Mouse (Mus musculus) bone marrow, adult 2 months (tissue): Measurements from ENCODE around the gene Nol9.

Experiments
- CTCF ChIP-seq: fragments of 200-500 bp; IDR thresholded peaks from 2 replicates; pipeline ENCODE4 v1.5.1; 2011; ENCODE audit warnings: low read length, control low read depth; ENCODE audit not compliant: control insufficient read depth, insufficient read depth
- POLR2A ChIP-seq: fragments of 200-500 bp; IDR thresholded peaks from 2 replicates; pipeline ENCODE4 v1.6.1; 2011; ENCODE audit warnings: low read depth, mild to moderate bottlenecking, control low read depth, low read length, borderline replicate concordance; ENCODE audit not compliant: control insufficient read depth

DNA sequence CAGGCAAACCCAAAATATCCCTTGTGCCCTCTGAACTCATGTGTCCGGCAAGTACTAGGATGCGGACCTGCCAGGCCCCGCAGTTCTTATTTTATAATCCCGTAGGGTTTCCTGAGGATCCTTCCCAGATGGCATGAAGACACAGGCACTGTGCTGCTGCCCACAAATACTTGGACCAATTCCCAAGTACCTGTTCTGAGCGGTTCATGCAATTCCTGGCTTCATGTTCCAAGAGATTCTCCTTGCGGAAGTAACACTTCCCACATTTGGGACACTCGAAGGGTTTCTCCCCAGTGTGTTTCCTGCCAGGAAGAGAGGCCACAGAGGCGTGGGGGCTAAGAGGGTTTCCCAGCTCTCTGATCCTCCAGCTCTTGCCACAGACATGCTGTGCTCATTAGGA lies 16.6 kb upstream of the Nol9 start:
- TF ChIP-seq POLR2A (no peak), CTCF (no peak)
